Comparison of ENCODE assay signal across 9 mouse cellular contexts in genomic region chr10:120064424-120064823, GRCm38 (mm10). TPM values are rescaled to one million over a fixed set of nuclear protein-coding genes. Genes with fewer than 3 reads are reported as not detected.
DNase-seq lines count a peak whose midpoint lies in the region.
"Had no signal": no experiment of that assay in that cellular context is flagged by ENCODE, and none has a peak within 500 bp of the region (broad histone marks: within the 10 kb centered on the region; RNA-seq: fewer than 3 reads in every experiment).

No protein-coding gene starts in this region.

- H3K4me3 ChIP-seq in embryonic facial prominence, embryonic 10.5 days: no peak overlapping the region

- H3K36me3 ChIP-seq in embryonic facial prominence, embryonic 10.5 days (replicated peaks): no peaks in the 10 kb centered on the region

- H3K4me1 ChIP-seq in embryonic facial prominence, embryonic 10.5 days: no peaks in the 10 kb centered on the region

- 26% methylated on average over 5 of the region's 5 CpGs for WGBS in embryonic facial prominence, embryonic 10.5 days

- H3K27me3 ChIP-seq in embryonic facial prominence, embryonic 10.5 days (replicated peaks; ENCODE audit: low read depth, poor library complexity, severe bottlenecking): no peaks in the 10 kb centered on the region

- no peak overlapping the region for H3K27ac ChIP-seq in embryonic facial prominence, embryonic 10.5 days (replicated peaks)
- H3K27ac ChIP-seq: macrophage had no signal

- H3K9me3 ChIP-seq in embryonic facial prominence, embryonic 10.5 days: no peaks in the 10 kb centered on the region

- DNase-seq in gastrocnemius, adult 18-20 months (ENCODE audit: low spot score): peak; percentile 45
- DNase-seq in gastrocnemius, adult 8-10 months (ENCODE audit: low spot score in 2 of 2): no peak
- DNase-seq in A20 (ENCODE audit: low read depth, low spot score): peak; percentile 52
- DNase-seq in adrenal gland, adult 2 months: peak; percentile 62
- peak; percentile 70 for DNase-seq in embryonic facial prominence, embryonic 10.5 days (ENCODE audit: low spot score)
- DNase-seq in kidney, postnatal 25 days: peak; percentile 53 to 69
- peak; percentile 64 for DNase-seq in lung, postnatal 14 days
- peak; percentile 14 for DNase-seq in spleen, adult 12 weeks (ENCODE audit: low spot score)

RNA-seq across cellular contexts. Expression of gene Helb, which starts 48.4 kb away (rescaled TPM):
- 1 to 10 TPM; 5.0 to 6.8 TPM for total RNA-seq in gastrocnemius, adult 18-20 months (2021)
- 1 to 10 TPM; 4.7 to 5.1 (median 5.0) TPM for total RNA-seq in gastrocnemius, adult 8-10 months (2022)
- total RNA-seq in adrenal gland, adult 2 months (2021): 10 to 100 TPM in 1 of 2 experiments, 1 to 10 TPM in 1; 6.9 to 10.1 TPM
- 3.4 and 4.8 TPM in 2 replicates for polyA plus RNA-seq in adrenal gland, adult 2 months (2012; rRNA removed)
- 6.1 and 6.8 TPM in 2 replicates for polyA plus RNA-seq in embryonic facial prominence, embryonic 10.5 days (2016; fragmentation: Nextera tagmentation; extraction: Ambion mirVana)

Comparison
In these comparisons a context has a peak if more than half of its experiments do, and no peak if none do; other contexts are left out.
1. DNase-seq: peak in gastrocnemius, adult 18-20 months (single experiment), A20 (single experiment), adrenal gland, adult 2 months (single experiment), embryonic facial prominence, embryonic 10.5 days (single experiment), kidney, postnatal 25 days (2 of 2), lung, postnatal 14 days (single experiment) and spleen, adult 12 weeks (single experiment); none in gastrocnemius, adult 8-10 months (0 of 2).